Mouse (Mus musculus): ENCODE measurements at regions not wholly inside any gene's neighbourhood (a gene's known extent, or its start where the extent isn't known, plus 50 kb on each side); places are given as distances from the start of the nearest gene placed in this dataset.
A peak's percentile ranks its signal among the peaks of the same experiment; 100 is the strongest.

- Histone ChIP-seq H3K36me3 (ENCODE audit: insufficient read depth, low read length) (no peaks in the 10 kb centered on the region), H3K27me3 (replicated peaks; ENCODE audit: insufficient read depth, low read length) (no peaks in the 10 kb centered on the region), H3K9me3 (ENCODE audit: low read length) (no peaks in the 10 kb centered on the region), H3K9ac (replicated peaks; ENCODE audit: low read depth) (no peak overlapping the region), H3K4me1 (ENCODE audit: insufficient read depth, low read depth, low read length) (peaks cover 8% of the 10 kb centered on the region), H3K4me2 (replicated peaks; ENCODE audit: low read depth, low read length) (no peak overlapping the region), H3K27ac (ENCODE audit: low read length) (no peak overlapping the region), H3K4me3 (ENCODE audit: low read depth, low read length) (no peak overlapping the region)
- WGBS, result 69% methylated on average over 7 of the region's 7 CpGs
- ATAC-seq, result no peak
- DNase-seq (ENCODE audit: low spot score), result no peak
- TF ChIP-seq EP300 (IDR thresholded peaks at IDR 0.05) (no peak), CTCF (IDR thresholded peaks at IDR 0.05) (no peak)
Observed at GRCm38 (mm10) chr4:150717866-150718265, 65.9 kb upstream of the Slc45a1 start.

- no peak overlapping the region for H3K4me2 ChIP-seq (replicated peaks; ENCODE audit: low read depth, low read length)
- H3K4me3 ChIP-seq (ENCODE audit: low read depth, low read length), result no peak overlapping the region
- no peak for TF ChIP-seq CTCF (IDR thresholded peaks at IDR 0.05)
- TF ChIP-seq EP300 (IDR thresholded peaks at IDR 0.05), result no peak
- no peaks in the 10 kb centered on the region for H3K9me3 ChIP-seq (ENCODE audit: low read length)
- ATAC-seq, result no peak
- H3K36me3 ChIP-seq (ENCODE audit: insufficient read depth, low read length), result no peaks in the 10 kb centered on the region
- no peak overlapping the region for H3K27ac ChIP-seq (ENCODE audit: low read length)
- no peaks in the 10 kb centered on the region for H3K27me3 ChIP-seq (replicated peaks; ENCODE audit: insufficient read depth, low read length)
- no peak for DNase-seq (ENCODE audit: low spot score)
- 67% methylated on average over 2 of the region's 2 CpGs for WGBS
- H3K9ac ChIP-seq (replicated peaks; ENCODE audit: low read depth), result no peak overlapping the region
- H3K4me1 ChIP-seq (ENCODE audit: insufficient read depth, low read depth, low read length), result peaks cover 11% of the 10 kb centered on the region
Observed at GRCm38 (mm10) chr4:150715051-150715450, 63.1 kb upstream of the Slc45a1 start.

DNA sequence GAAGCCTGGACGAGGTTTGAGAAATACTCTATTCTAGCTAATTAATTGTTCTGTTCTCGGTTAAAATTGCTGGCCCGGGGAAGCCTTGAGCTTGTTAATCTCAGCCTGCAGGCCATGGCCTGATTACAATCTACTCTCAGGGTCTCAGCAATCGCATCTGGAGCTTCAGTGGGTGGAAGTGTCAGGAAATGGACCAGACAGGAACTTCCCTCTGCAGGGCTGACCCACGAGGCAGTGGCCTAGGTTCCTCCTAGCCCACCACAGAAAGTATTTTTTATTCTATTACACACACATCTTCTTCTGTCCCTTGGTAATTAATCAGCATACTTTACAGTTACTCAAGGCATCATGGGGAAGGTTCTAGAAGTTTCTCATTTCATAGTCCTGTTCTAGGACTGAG is 61.3 kb upstream of the Slc45a1 start:
- Histone ChIP-seq H3K4me2 (replicated peaks; ENCODE audit: low read depth, low read length) (no peak overlapping the region), H3K27me3 (replicated peaks; ENCODE audit: insufficient read depth, low read length) (no peaks in the 10 kb centered on the region), H3K9ac (replicated peaks; ENCODE audit: low read depth) (no peak overlapping the region), H3K9me3 (ENCODE audit: low read length) (no peaks in the 10 kb centered on the region), H3K36me3 (ENCODE audit: insufficient read depth, low read length) (no peaks in the 10 kb centered on the region), H3K4me1 (ENCODE audit: insufficient read depth, low read depth, low read length) (peaks cover 15% of the 10 kb centered on the region), H3K27ac (ENCODE audit: low read length) (peak overlapping the region; percentile 57; the same call in 1 of the 2 replicates), H3K4me3 (ENCODE audit: low read depth, low read length) (no peak overlapping the region)
- ATAC-seq (peak; percentile 37), DNase-seq (ENCODE audit: low spot score) (no peak)
- TF ChIP-seq EP300 (IDR thresholded peaks at IDR 0.05) (no peak), CTCF (IDR thresholded peaks at IDR 0.05) (no peak)
- 29% methylated on average over 5 of the region's 5 CpGs for WGBS

GRCm38 (mm10) chr4:150712856-150713255 is 60.9 kb upstream of the Slc45a1 start:
- no peak overlapping the region for H3K9ac ChIP-seq (replicated peaks; ENCODE audit: low read depth)
- no peaks in the 10 kb centered on the region for H3K9me3 ChIP-seq (ENCODE audit: low read length)
- TF ChIP-seq EP300 (IDR thresholded peaks at IDR 0.05), result peak; percentile 94
- no peak for TF ChIP-seq CTCF (IDR thresholded peaks at IDR 0.05)
- ATAC-seq, result peak; percentile 48
- no peaks in the 10 kb centered on the region for H3K36me3 ChIP-seq (ENCODE audit: insufficient read depth, low read length)
- H3K4me1 ChIP-seq (ENCODE audit: insufficient read depth, low read depth, low read length), result peaks cover 19% of the 10 kb centered on the region
- peak; percentile 60 for DNase-seq (ENCODE audit: low spot score)
- H3K4me3 ChIP-seq (ENCODE audit: low read depth, low read length), result no peak overlapping the region
- no peak overlapping the region for H3K4me2 ChIP-seq (replicated peaks; ENCODE audit: low read depth, low read length)
- peak overlapping the region; percentile 57 for H3K27ac ChIP-seq (ENCODE audit: low read length)
- 28% methylated on average over 10 of the region's 10 CpGs for WGBS
- H3K27me3 ChIP-seq (replicated peaks; ENCODE audit: insufficient read depth, low read length), result no peaks in the 10 kb centered on the region

DNA sequence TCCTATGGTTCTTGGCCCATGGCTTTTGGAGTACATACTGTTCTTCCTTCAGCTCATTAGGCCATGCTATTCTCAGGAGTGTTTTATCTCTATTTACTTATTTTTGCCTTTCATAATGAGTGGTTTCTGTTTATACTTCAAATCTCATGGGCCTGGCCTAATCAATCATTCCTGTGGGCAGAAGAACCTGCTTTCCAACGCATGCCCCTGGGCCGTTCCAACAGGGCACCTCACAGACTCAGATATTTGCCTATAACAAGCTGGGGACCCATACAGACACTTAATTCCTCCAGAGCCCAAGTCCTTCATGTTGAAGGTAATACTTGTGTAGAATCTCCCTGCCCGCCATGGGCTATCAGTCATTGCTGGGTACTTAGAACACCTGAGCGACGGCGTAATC is 59.7 kb upstream of the Slc45a1 start:
- no peak overlapping the region for H3K27ac ChIP-seq (ENCODE audit: low read length)
- no peak for TF ChIP-seq CTCF (IDR thresholded peaks at IDR 0.05)
- no peak for TF ChIP-seq EP300 (IDR thresholded peaks at IDR 0.05)
- H3K9ac ChIP-seq (replicated peaks; ENCODE audit: low read depth), result no peak overlapping the region
- H3K27me3 ChIP-seq (replicated peaks; ENCODE audit: insufficient read depth, low read length), result no peaks in the 10 kb centered on the region
- 75% methylated on average over 6 of the region's 6 CpGs for WGBS
- ATAC-seq (no peak), DNase-seq (ENCODE audit: low spot score) (no peak)
- H3K4me2 ChIP-seq (replicated peaks; ENCODE audit: low read depth, low read length), result no peak overlapping the region
- no peak overlapping the region for H3K4me3 ChIP-seq (ENCODE audit: low read depth, low read length)
- no peaks in the 10 kb centered on the region for H3K36me3 ChIP-seq (ENCODE audit: insufficient read depth, low read length)
- H3K9me3 ChIP-seq (ENCODE audit: low read length), result no peaks in the 10 kb centered on the region
- peaks cover 29% of the 10 kb centered on the region for H3K4me1 ChIP-seq (ENCODE audit: insufficient read depth, low read depth, low read length)

- no peak for ATAC-seq
- 46% methylated on average over 11 of the region's 11 CpGs for WGBS
- no peaks in the 10 kb centered on the region for H3K9me3 ChIP-seq (ENCODE audit: low read length)
- TF ChIP-seq EP300 (IDR thresholded peaks at IDR 0.05) (no peak), CTCF (IDR thresholded peaks at IDR 0.05) (no peak)
- no peak overlapping the region for H3K4me3 ChIP-seq (ENCODE audit: low read depth, low read length)
- no peak for DNase-seq (ENCODE audit: low spot score)
- H3K27ac ChIP-seq (ENCODE audit: low read length), result peak overlapping the region; percentile 22; the same call in 1 of the 2 replicates
- peaks cover 32% of the 10 kb centered on the region for H3K4me1 ChIP-seq (ENCODE audit: insufficient read depth, low read depth, low read length)
- no peaks in the 10 kb centered on the region for H3K27me3 ChIP-seq (replicated peaks; ENCODE audit: insufficient read depth, low read length)
- H3K36me3 ChIP-seq (ENCODE audit: insufficient read depth, low read length), result no peaks in the 10 kb centered on the region
- H3K4me2 ChIP-seq (replicated peaks; ENCODE audit: low read depth, low read length), result no peak overlapping the region
- H3K9ac ChIP-seq (replicated peaks; ENCODE audit: low read depth), result no peak overlapping the region
Observed at GRCm38 (mm10) chr4:150709391-150710130, 57.6 kb upstream of the Slc45a1 start.

Data from lung, postnatal 0 days (tissue).